Mouse (Mus musculus) kidney, embryonic 16.5 days (tissue): ENCODE measurements around the gene Ldah. TPM values are rescaled to one million over a fixed set of nuclear protein-coding genes. Genes with fewer than 3 reads are reported as not detected.
"Not testable (repeated sequence)": the region's sequence is repeated elsewhere in the genome, so short reads cannot be mapped to it uniquely, and the experiment has no call there.

ENCODE experiments used
- ATAC-seq: fragments of 200-750 bp; cut with Nextera tagmentation; 2 replicates; pipeline ENCODE4 v1.8.0; 2017; ENCODE audit warnings: moderate TSS enrichment; ENCODE audit not compliant: low FRiP score, low TSS enrichment
- H3K27ac ChIP-seq: fragments of 300-500 bp; sonication (generic); 2 replicates; pipeline ENCODE4 v1.5.1; 2014; ENCODE audit warnings: low read length
- H3K27me3 ChIP-seq: fragments of 300-500 bp; sonication (generic); 2 replicates; pipeline ENCODE4 v1.6.1; 2014; ENCODE audit warnings: low read length, control low read depth, mixed read lengths; ENCODE audit not compliant: insufficient read depth
- H3K36me3 ChIP-seq: fragments of 300-500 bp; sonication (generic); 2 replicates; pipeline ENCODE4 v1.6.1; 2014; ENCODE audit warnings: low read length, control low read depth, mixed read lengths; ENCODE audit not compliant: insufficient read depth
- H3K4me1 ChIP-seq: fragments of 300-500 bp; sonication (generic); 2 replicates; pipeline ENCODE4 v1.6.1; 2014; ENCODE audit warnings: low read length, control low read depth, mixed read lengths; ENCODE audit not compliant: insufficient read depth
- H3K4me2 ChIP-seq: fragments of 300-500 bp; sonication (generic); replicated peaks from 2 replicates; pipeline ENCODE4 v1.6.1; 2014; ENCODE audit warnings: low read depth, low read length
- H3K4me3 ChIP-seq: fragments of 300-500 bp; sonication (generic); 2 replicates; pipeline ENCODE4 v1.5.1; 2014; ENCODE audit warnings: mild to moderate bottlenecking, low read length
- H3K9ac ChIP-seq: fragments of 300-500 bp; sonication (generic); replicated peaks from 2 replicates; pipeline ENCODE4 v1.6.1; 2014; ENCODE audit warnings: low read length
- H3K9me3 ChIP-seq: fragments of 300-500 bp; sonication (generic); 2 replicates; pipeline ENCODE4 v1.6.1; 2016; ENCODE audit warnings: low read length, control low read depth
- WGBS: fragments of 180-500 bp; shearing (Covaris S2); extraction: QIAGEN DNeasy Blood & Tissue Kit; methylation state at CpG from one replicate; pipeline ENCODE4 v1.1.7; 2014; 5-methylcytosine and 5-hydroxymethylcytosine counted together
- polyA plus RNA-seq: library from polyadenylated mRNA; unstranded; fragments of >200 nt; fragmentation: Nextera tagmentation; extraction: Ambion mirVana; gene quantifications from 2 replicates; pipeline ENCODE4 v1.2.1, GENCODE M21; 2015

The Ldah gene
- polyA plus RNA-seq, result 51.5 and 57.5 TPM in 2 replicates

- peak within 1 kb of the TSS; percentile 81 for H3K4me3 ChIP-seq
- 0 out of 2 replicates have a peak within 1 kb of the TSS, but pooled peaks have one; percentile 40 for H3K27ac ChIP-seq
- peaks cover 2% of the 10 kb centered on the region; the same call in 1 of the 2 replicates for H3K9me3 ChIP-seq
- no peaks in the 10 kb centered on the region for H3K27me3 ChIP-seq
- ATAC-seq, result peak; percentile 97
- no peaks in the 10 kb centered on the region for H3K36me3 ChIP-seq
- H3K4me1 ChIP-seq, result 0 out of 2 replicates have a peak, but pooled peaks cover 3% of the 10 kb centered on the region
- H3K9ac ChIP-seq, result peak within 1 kb of the TSS; percentile 87
- WGBS, result 0% methylated on average over 34 of the region's 34 CpGs
- peak within 1 kb of the TSS; percentile 67 for H3K4me2 ChIP-seq
Observed at GRCm38 (mm10) chr12:8207978-8208403, at the start of gene Ldah. Ldah (plus strand) TSS chr12:8208107.

DNA sequence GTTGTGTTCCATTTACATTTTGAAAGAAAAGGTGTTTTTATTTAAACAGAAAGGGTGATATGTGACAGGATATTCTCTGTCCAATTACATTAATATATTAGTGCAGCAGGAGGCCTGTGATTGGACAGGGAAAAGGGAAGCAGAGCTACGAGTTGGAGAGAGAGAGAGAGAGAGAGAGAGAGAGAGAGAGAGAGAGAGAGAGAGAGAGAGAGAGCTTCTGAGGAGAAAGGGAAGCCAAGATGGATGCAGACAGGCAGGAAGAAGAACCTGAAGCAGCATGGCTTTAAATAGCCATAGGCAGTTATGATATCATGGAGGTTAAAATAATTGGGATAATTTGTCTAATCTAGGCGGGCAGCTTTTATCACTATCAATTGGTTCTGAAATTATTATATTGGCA, 40.2 kb upstream of the Ldah start:
- no peak overlapping the region for H3K27ac ChIP-seq
- no peaks in the 10 kb centered on the region for H3K4me1 ChIP-seq
- no peaks in the 10 kb centered on the region for H3K27me3 ChIP-seq
- no peak overlapping the region for H3K4me3 ChIP-seq
- no peak overlapping the region for H3K4me2 ChIP-seq
- no peaks in the 10 kb centered on the region for H3K9me3 ChIP-seq
- no peaks in the 10 kb centered on the region for H3K36me3 ChIP-seq
- ATAC-seq, result no peak
- 59% methylated on average over 2 of the region's 2 CpGs for WGBS
- H3K9ac ChIP-seq, result no peak overlapping the region

GRCm38 (mm10) chr12:8180921-8181320, 27.0 kb upstream of the Ldah start:
- H3K27me3 ChIP-seq, result no peaks in the 10 kb centered on the region
- 72% methylated on average over 6 of the region's 6 CpGs for WGBS
- no peaks in the 10 kb centered on the region for H3K36me3 ChIP-seq
- H3K4me2 ChIP-seq, result no peak overlapping the region
- H3K4me1 ChIP-seq, result no peaks in the 10 kb centered on the region
- no peaks in the 10 kb centered on the region for H3K9me3 ChIP-seq
- no peak for ATAC-seq
- H3K27ac ChIP-seq, result no peak overlapping the region
- H3K4me3 ChIP-seq, result no peak overlapping the region
- H3K9ac ChIP-seq, result no peak overlapping the region

GRCm38 (mm10) chr12:8181744-8182143, 26.2 kb upstream of the Ldah start:
- ATAC-seq, result no peak
- no peak overlapping the region for H3K4me3 ChIP-seq

GRCm38 (mm10) chr12:8184518-8184917, 23.4 kb upstream of the Ldah start:
- no peak for ATAC-seq
- no peaks in the 10 kb centered on the region for H3K36me3 ChIP-seq
- no peaks in the 10 kb centered on the region for H3K4me1 ChIP-seq
- no peak overlapping the region for H3K4me3 ChIP-seq
- H3K9ac ChIP-seq, result no peak overlapping the region
- H3K27me3 ChIP-seq, result no peaks in the 10 kb centered on the region
- no peak overlapping the region for H3K27ac ChIP-seq
- no peaks in the 10 kb centered on the region for H3K9me3 ChIP-seq
- H3K4me2 ChIP-seq, result no peak overlapping the region

More at GRCm38 (mm10) chr12:8181744-8182143, 26.2 kb upstream of the Ldah start:
- H3K27ac ChIP-seq, result no peak overlapping the region
- H3K4me1 ChIP-seq, result no peaks in the 10 kb centered on the region
- no peaks in the 10 kb centered on the region for H3K9me3 ChIP-seq
- no peak overlapping the region for H3K9ac ChIP-seq
- H3K36me3 ChIP-seq, result no peaks in the 10 kb centered on the region
- H3K27me3 ChIP-seq, result no peaks in the 10 kb centered on the region
- H3K4me2 ChIP-seq, result no peak overlapping the region

- Histone ChIP-seq H3K4me3 (no peak overlapping the region), H3K27ac (no peak overlapping the region), H3K27me3 (no peaks in the 10 kb centered on the region), H3K4me2 (no peak overlapping the region), H3K9me3 (no peaks in the 10 kb centered on the region), H3K9ac (no peak overlapping the region), H3K36me3 (no peaks in the 10 kb centered on the region), H3K4me1 (no peaks in the 10 kb centered on the region)
- ATAC-seq, result no peak
Observed at GRCm38 (mm10) chr12:8188161-8188560, 19.7 kb upstream of the Ldah start.

DNA sequence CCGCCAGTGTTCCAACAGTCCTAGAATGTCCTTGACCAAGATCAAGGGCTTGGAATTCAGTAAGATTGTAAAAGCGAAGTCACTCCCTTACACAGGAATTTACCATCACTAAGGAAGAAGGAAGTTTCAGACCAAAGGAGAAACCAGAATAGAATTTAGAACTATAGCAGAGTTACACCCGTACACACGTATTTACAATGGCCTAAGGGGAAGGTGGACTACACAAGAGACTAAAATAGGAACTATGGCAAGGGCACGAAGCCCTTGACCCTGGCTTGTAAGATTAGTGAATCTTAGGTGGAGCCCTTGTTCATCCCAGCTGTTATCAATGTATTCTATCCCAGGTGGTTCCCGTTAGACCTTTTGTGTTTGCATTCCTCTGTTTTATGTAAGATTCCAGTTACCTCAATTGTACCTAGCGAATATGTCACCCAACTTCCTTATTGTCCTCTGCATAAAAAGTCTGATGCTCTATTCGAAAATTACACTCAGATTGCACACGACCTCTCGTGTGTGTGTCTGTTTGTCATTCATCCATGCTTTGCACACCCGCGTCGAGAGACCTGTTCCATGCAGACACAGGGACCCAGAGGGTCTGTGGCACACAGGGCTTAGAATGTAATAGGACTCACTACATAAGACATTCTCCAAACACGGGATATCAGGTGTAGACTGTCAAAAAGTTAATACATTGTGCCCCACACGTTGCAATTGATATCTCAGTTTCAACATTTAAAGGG, 18.9 kb upstream of the Ldah start:
- H3K36me3 ChIP-seq, H3K9ac ChIP-seq, ATAC-seq, H3K4me1 ChIP-seq, H3K27me3 ChIP-seq, H3K4me2 ChIP-seq, H3K27ac ChIP-seq, H3K4me3 ChIP-seq, H3K9me3 ChIP-seq: not testable (repeated sequence)
- 84% methylated on average over 15 of the region's 15 CpGs for WGBS

GRCm38 (mm10) chr12:8189722-8190121, 18.2 kb upstream of the Ldah start:
- no peaks in the 10 kb centered on the region for H3K36me3 ChIP-seq
- H3K27ac ChIP-seq, result no peak overlapping the region
- no peaks in the 10 kb centered on the region for H3K27me3 ChIP-seq
- no peaks in the 10 kb centered on the region for H3K4me1 ChIP-seq
- H3K9ac ChIP-seq, result no peak overlapping the region
- no peak overlapping the region for H3K4me2 ChIP-seq
- 64% methylated on average over 3 of the region's 3 CpGs for WGBS
- H3K4me3 ChIP-seq, result no peak overlapping the region
- H3K9me3 ChIP-seq, result no peaks in the 10 kb centered on the region
- no peak for ATAC-seq

GRCm38 (mm10) chr12:8205721-8206120, 2.2 kb upstream of the Ldah start:
- no peaks in the 10 kb centered on the region for H3K36me3 ChIP-seq
- no peak overlapping the region for H3K4me3 ChIP-seq
- H3K27ac ChIP-seq, result no peak overlapping the region
- no peaks in the 10 kb centered on the region for H3K27me3 ChIP-seq
- 0 out of 2 replicates have a peak, but pooled peaks cover 3% of the 10 kb centered on the region for H3K4me1 ChIP-seq
- no peak for ATAC-seq
- 86% methylated on average over 2 of the region's 2 CpGs for WGBS
- no peak overlapping the region for H3K4me2 ChIP-seq
- H3K9ac ChIP-seq, result no peak overlapping the region
- no peaks in the 10 kb centered on the region for H3K9me3 ChIP-seq

DNA sequence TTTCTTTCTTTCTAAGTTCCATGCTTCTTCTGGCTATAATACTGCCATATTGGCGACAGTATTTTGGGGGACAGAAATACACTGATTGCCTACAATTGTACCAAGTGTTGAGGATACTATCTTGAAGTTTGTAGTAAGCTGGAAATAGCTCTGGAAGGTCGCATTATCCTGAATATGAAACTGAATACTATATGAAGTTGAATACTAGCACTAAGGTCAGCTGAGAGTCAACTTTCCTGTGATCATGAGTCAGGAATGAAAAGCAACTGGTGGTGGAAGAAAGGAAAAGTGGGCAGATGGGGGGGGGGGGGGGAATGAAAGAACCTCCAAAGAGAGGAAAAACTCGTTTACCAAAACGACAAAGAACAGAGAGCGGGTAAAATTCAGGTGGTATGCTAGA, 329 bp upstream of the Ldah start:
- 0 out of 2 replicates have a peak, but pooled peaks cover 3% of the 10 kb centered on the region for H3K4me1 ChIP-seq
- peak overlapping the region; percentile 87 for H3K9ac ChIP-seq
- 18% methylated on average over 5 of the region's 5 CpGs for WGBS
- no peaks in the 10 kb centered on the region for H3K36me3 ChIP-seq
- ATAC-seq, result peak; percentile 24; the same call in 1 of the 2 replicates
- H3K27me3 ChIP-seq, result no peaks in the 10 kb centered on the region
- H3K9me3 ChIP-seq, result no peaks in the 10 kb centered on the region
- peak overlapping the region; percentile 81 for H3K4me3 ChIP-seq
- H3K4me2 ChIP-seq, result peak overlapping the region; percentile 67
- no peak overlapping the region for H3K27ac ChIP-seq
